Mouse (Mus musculus) kidney, adult 9 months (tissue): ENCODE measurements at regions not wholly inside any gene's neighbourhood (a gene's known extent, or its start where the extent isn't known, plus 50 kb on each side); places are given as distances from the start of the nearest gene placed in this dataset.

ENCODE experiments used
- DNase-seq: peaks from one replicate; pipeline ENCODE4 v3.0.0; 2022

- no peak for DNase-seq
Measured at GRCm38 (mm10) chr12:9847465-9848205, 277.7 kb downstream of the Osr1 start.

DNA sequence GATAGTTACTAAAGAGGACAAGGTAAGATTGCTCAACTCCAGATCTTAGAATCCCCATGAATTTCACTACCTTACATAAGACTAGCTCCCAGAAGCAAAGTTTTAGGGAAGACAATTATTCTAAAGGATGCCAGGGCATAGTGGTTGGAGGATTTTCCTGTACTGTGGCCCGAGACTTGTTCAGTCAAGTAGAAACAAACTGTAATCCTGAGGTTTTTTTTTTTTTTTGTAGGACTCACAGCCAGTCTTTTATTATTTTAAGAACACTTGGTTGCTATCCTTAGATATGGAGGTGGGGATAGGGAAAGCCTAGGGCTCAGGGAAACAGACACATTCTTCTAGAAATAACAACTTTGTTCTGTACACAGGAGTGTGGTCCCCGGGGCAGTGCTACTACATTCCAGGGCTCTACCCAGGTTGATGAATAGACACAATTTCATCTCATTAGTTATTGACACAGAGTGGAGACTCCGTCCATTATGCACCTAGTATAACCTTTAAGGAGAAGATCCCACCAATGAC, 285.6 kb downstream of the Osr1 start:
- no peak for DNase-seq

DNA sequence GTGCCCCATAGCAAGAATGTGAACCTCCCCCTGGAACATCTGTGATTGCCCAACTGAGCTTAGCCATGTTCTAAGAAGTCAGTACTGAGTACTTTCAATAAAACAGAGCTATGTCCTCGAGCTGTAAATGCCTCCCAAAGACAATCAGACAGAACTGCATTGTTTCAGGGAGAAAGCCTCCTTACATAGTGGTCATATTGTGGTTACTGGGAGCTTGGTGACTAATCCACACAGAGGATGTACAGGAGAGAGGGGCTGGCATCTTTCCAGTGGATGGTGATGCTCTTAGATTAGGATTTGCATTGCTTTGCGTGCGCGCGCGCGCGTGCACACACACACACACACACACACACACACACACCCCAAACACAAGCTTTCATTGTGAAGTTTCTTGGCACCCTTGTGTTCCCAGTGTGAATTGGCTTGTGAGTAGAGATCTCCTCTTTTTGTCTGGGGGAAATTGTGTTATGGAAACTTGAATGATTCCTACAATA, 286.3 kb downstream of the Osr1 start:
- no peak for DNase-seq

DNA sequence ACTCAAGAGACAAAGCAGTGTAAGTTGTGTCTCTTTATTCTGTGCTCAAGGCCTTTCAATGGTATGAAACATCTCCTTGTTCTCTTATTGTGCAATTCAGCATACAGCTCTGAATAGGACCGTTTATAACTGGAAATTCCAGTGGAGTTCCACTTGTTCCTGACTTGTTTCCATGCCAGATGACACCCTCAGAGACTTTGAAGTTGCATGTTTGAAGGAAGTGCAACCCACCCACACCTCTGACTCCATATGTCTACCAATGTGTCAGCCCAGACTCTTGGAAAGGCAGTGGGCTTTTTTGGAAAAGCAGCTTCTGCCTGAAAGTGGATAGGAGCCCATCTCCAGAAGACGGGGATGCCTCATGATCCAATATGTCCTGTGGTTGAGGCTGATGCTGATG, 288.1 kb downstream of the Osr1 start:
- DNase-seq: no peak

GRCm38 (mm10) chr12:9862301-9862700, 292.4 kb downstream of the Osr1 start:
- no peak for DNase-seq

GRCm38 (mm10) chr12:9872236-9872635, 302.3 kb downstream of the Osr1 start:
- DNase-seq: no peak

- no peak for DNase-seq
Measured at GRCm38 (mm10) chr12:9873214-9873613, 303.3 kb downstream of the Osr1 start.

DNA sequence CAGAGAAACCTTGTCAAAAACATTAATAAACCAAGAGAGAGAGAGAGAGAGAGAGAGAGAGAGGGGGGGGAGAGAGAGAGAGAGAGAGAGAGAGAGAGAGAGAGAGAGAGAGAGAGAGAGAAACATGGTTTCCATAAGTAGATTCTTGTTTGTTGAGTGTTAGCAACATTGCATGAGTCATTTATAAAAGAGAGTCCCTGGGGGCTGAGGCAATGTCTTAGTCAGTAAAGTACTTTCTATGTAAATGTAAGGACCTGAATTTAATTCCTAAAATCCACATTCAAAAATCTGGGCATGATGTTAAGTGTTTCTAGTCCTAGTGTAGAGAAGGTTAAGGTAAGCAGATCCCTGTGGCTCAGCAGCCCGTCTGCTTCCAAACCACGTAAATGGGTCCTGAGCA, 304.9 kb downstream of the Osr1 start:
- DNase-seq: no peak

- DNase-seq: no peak
Measured at GRCm38 (mm10) chr12:9881953-9882623, 312.2 kb downstream of the Osr1 start.

- no peak for DNase-seq
Measured at GRCm38 (mm10) chr12:9883037-9883730, 313.3 kb downstream of the Osr1 start.

- no peak for DNase-seq
Measured at GRCm38 (mm10) chr12:9894521-9894920, 324.6 kb downstream of the Osr1 start.

- no peak for DNase-seq
Measured at GRCm38 (mm10) chr12:9897980-9898379, 328.1 kb downstream of the Osr1 start.

- DNase-seq: no peak
Measured at GRCm38 (mm10) chr12:9898420-9898819, 328.5 kb downstream of the Osr1 start.

DNA sequence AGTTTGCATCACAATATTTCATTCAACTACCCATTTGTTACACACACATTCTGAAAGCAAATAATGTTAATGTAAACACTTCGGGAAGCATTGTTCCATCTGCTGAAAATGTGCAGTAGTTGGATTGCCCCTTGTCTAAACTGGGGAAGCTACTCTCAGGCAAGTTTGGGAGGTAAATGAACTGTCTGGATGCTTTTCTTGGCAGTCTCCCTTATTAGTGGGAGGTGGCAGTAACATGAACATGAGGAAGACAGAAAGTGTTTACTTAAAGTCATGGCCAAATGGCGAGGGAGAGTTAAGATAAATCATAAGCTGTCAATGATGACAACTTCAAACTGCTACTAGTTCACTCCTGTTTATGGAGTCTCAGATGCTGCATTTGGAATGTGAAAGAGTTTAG, 332.0 kb downstream of the Osr1 start:
- DNase-seq: no peak

DNA sequence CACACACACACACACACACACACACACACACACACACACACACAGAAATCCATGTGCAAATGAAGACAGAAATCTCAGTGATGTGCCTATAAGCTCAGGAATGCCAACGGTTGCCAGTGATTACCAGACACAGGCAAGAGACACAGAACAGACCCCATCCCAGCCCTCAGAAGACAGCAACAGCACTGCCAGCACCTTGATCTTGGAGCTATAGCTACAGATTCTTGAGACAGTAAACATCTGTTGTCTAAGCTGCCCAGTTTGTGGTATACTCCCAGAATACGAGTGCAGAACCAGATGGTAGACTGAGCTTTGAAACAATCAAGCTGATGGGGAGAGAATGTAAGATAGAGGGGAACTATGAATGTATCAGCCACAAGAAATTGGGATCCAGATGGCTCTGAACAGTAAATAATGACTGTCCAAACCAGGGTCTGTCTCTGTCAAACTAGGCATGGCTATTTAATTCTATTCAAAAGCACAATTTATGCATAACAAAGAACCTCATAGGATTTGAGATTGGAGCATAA, 333.9 kb downstream of the Osr1 start:
- no peak for DNase-seq

- DNase-seq: no peak
Measured at GRCm38 (mm10) chr12:9912333-9912732, 342.4 kb downstream of the Osr1 start.

DNA sequence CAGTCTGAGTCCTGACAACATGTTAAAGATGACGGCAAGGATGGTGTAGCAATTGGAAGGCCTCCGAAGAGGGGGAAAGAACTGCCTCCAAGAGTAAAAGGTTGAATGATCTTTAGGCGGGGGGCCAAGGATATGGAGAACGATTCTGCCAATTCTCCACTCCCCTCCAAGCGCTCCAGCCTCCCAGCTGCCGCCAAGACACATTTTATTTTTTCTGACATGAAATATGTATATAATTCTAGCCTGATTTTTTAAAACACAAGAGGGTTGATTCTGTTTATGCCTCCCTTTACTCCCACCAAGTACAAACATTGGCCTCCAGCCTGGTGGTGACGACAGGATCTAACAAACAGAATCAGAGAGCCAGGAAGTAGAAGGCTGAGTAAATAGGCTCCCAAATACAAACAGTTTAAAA, 345.8 kb downstream of the Osr1 start:
- no peak for DNase-seq

- no peak for DNase-seq
Measured at GRCm38 (mm10) chr12:9918026-9918425, 348.1 kb downstream of the Osr1 start.

GRCm38 (mm10) chr12:9919007-9919406, 349.1 kb downstream of the Osr1 start:
- DNase-seq: no peak

DNA sequence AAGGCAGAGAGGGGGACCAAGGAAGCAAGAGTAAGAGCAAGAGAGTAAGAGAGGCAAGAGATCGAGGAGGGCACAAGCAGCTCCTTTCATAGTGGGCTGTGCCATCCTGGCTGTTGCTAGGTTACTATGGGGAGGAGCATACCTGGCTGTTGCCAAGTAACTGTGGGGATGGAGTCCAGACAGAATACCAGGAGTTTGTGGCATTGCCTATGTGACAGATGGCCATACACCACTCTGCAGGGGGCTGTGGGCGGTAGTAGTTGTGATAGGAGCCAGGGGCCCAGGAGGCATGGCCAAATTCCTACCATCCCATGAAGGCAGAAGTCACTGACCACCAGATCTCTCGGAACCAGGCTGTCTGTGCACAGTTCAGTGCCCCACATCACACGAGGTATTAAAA, 349.5 kb downstream of the Osr1 start:
- no peak for DNase-seq

GRCm38 (mm10) chr12:9920401-9920800, 350.5 kb downstream of the Osr1 start:
- DNase-seq: no peak

- DNase-seq: no peak
Measured at GRCm38 (mm10) chr12:9921591-9922198, 351.8 kb downstream of the Osr1 start.

DNA sequence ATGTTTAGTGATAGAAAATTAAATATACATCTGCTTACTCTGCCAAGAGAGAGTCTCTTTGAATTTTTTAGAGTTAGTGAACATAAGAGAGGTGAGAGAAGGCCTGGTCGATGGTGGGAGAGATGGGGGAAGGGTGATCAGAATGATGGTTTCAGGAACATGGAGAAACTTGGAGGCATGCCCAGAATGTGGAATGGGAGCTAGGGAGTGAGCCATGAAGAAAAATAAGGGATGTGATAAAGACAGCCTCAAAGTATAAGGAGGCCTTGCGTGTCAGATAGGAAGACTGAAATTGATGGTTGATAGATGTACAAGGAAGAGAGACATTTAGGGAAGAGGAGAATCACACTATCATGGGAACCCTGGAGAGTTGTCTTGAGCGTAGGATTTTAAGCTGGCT, 354.6 kb downstream of the Osr1 start:
- no peak for DNase-seq
